Mouse (Mus musculus) urinary bladder, adult 2 months (tissue): ENCODE data around the gene Lamc3. TPM values are rescaled to one million over a fixed set of nuclear protein-coding genes. Genes with fewer than 3 reads are reported as not detected.
"Not testable (repeated sequence)": the region's sequence is repeated elsewhere in the genome, so short reads cannot be mapped to it uniquely, and the experiment has no call there.

Experiments
- DNase-seq: peaks from one replicate; pipeline ENCODE4 v3.0.0; 2022; ENCODE audit warnings: low spot score
- polyA plus RNA-seq: library from polyadenylated mRNA; depleted of rRNA; stranded (reverse); fragments of >200 nt; gene quantifications from 2 replicates; pipeline ENCODE4 v1.2.3, GENCODE M21; 2012

Gene Lamc3
- polyA plus RNA-seq, 1 experiment: 2.8 TPM

DNA sequence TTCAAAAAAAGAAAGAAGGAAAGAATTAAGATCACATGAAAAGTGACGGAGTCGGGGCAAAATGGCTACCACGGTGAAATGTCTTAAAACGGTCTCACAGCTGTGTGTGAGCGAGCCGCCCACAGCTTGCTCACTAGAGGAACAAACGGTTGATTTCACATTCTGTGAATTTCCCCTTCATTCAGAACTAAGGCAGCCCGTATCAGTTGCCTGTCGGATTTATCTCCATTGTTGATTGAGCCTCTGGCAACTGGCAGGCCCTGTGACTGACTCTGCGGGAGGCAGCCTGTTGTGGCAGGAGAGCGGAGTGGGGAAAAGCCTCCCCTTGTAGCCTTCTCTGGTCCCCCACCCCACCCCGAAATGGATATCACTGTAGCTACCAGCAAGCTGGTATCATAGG, 10.6 kb upstream of the Lamc3 start:
- DNase-seq: no peak

DNA sequence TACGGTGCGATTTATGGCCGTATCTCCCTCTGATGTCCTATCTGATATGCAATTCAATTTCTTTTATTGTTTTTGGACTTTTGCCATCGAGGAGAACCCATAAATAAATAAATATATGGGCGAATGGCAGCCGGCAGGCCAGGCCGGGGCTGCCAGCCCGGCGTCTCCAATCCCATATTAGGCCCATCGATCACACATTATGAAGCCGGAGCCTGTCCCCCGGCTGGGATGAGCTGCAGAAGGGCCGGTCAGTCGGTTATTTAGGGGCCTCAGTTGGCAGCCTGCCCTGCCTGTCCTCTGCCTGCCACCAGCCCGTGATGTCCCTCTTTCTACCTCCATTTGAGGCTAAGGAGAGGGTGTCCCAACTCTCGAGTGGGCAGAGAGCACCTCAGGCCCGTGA, 8.5 kb upstream of the Lamc3 start:
- no peak for DNase-seq

DNA sequence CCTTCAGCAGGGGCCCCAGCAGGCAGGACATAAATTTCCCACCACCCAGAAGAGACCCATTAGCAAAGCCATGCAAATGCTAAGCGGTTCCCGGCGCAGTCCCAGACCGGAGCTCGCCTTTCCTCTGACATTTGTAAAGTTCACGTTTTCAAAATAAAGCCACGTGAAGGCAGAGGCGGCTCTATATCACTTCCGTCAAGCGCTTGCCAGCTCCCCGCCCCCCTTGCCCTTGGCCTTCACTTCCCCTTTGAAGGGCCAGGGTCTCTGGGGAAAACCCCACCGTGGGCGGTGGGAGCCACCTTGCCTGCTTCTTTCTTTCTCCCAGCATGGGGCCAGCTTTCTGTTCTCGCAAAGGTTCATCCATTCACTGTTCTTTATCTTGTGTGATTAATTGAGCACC, 6.2 kb upstream of the Lamc3 start:
- no peak for DNase-seq

DNA sequence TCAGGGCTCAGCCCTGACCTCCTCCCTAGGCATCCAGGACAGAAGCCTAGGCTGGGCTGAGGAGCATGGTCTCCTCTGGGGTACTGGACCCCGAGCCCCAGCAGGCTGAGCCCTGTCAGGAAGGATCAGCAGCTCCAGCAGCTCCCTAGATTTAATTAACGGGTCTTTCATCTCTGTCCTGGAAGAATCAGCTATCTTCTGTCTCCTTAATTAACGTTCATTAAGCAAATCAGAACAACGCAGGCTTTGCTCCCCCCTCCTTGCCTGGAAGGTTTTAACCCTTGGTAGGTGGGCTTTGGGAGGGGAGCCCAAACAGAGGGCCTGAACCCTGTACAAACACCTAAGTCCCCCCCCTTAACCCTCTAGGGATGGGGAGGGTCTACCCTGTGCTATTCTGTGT, 4.0 kb upstream of the Lamc3 start:
- DNase-seq: no peak

DNA sequence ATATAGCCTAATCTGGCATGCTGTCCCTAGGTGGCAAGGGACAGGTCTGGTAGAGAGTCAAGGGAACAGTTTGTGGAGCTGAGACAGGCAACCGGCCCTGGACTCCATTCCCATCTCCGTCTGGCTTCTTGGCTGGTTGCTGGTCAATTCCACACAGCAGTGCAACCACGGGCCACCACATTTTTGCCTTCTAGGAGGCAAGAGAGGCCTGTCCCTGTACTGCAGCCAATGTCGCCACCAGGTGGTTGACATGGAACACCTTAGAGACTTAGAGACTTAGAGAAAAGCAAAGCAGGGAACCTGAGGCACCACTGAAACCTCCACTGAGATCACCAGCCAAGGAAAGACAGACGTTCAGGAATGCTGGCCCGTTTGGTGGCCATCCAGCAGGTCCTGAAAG, 2.3 kb upstream of the Lamc3 start:
- DNase-seq: no peak

DNA sequence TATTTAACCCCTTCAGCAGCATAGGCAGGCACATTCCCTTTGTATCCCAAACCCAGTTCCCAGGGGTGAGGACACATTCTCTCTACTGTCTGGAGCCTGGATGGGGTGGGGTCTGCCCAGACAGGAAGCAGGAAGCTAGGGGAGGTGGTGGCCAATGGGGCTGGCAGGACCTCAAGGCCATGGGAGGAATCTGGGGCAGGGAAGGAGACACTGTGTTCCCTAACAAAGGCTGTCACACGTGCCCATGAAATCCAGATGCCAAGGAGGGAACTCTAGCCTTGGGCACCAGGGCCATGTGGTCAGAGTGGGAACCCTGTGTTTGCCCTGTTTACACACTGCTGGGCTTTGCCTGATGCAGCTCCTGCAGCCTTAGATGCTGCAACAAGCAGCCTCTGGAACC, 1.8 kb downstream of the Lamc3 start:
- DNase-seq: no peak

DNA sequence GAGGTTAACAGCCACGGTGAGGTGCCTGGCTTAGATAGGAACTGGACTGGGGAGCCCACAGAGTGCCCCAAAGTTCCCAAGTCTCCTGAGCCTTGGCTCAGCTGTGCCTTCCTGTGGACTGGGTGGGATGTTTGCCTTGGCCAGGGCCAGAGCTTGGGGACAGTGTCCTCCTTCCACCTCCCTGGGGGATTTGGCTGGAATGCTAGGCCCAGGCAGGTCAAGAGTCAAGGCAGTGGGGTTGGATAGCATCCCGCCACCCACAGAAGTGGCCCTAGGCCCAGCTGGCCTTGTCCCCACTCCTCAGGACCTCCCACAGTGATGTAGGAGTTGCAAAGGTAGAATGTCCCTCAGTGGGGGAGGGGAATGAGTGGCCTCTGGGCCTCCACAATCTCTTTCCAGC, 4.1 kb downstream of the Lamc3 start:
- no peak for DNase-seq

DNA sequence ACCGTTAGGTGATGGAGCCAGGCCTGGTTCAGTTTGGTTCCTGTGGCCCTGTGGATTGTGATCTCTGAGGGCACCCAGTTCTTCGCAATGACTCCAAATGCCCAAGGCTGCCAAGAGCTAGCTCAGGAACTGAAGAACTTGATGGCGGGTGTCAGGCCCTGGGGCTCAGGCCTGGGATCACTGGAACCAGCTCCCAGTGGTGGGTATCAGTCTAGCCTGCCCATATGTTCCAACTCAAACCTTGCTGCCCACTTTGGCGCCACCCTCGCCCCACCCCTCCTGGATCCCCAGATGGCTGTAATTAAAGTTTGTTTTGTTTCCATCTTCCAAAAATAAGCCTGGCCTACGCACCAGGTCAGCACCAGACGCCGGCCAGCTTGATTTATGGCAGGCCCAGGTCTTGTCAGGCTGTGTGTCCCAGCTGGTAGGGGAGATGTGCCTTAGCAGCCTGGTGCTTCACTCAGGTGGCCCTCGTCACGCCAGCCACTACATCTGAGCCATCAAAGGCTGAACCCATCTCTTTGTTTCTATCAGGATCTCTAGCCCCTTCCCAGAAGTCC, 6.1 kb downstream of the Lamc3 start:
- DNase-seq: no peak

DNA sequence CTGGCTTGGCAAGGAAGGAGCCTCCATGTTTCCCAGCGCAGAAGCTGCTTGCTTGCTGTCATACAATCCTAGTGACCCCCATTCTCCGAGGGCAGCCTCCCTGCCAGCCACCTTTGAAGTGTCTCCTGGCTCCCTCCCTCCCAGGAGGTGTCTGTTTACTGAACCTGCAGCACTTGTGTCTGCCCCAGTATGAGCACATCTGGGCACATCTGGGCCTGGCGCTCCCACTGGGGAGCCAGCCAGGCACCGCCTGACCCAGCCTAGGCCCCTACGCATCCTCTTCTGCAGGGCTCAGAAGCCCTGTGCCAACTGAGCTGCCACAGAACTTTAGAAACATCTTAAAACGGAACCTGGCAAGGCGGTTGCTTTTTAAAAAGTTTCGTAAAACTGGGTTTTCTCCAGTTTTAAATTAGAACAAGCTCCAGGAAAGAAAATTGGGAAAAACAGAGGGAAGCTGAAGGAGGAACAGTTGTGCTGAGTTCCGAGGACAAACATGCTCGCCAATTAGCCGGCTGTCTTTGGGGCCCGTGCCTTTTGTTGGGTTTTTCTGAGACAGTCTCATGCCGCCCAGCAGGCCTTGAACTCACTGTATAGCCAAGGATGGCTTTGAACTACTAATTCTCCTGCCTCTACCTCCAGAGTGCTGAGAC, 7.3 kb downstream of the Lamc3 start:
- no peak for DNase-seq

DNA sequence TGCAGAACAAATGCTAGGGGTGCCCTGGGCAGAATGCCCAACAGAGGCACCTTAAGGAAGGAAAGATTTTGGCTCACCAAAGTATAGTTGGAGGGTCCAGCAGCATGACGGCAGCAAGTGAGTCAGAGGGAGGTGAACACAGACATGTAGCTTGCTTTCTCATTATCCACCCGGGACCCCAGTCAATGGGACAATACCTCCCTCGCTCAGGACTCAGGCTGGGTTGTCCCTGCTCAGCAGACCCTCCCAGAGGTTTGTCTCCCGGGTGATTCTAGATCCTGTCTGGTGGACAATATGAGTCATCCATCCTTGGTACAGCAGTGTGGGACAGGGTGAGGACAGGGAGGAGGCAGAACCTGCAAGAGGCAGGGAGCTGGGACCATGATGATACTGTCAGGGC, 13.8 kb downstream of the Lamc3 start:
- DNase-seq: no peak

DNA sequence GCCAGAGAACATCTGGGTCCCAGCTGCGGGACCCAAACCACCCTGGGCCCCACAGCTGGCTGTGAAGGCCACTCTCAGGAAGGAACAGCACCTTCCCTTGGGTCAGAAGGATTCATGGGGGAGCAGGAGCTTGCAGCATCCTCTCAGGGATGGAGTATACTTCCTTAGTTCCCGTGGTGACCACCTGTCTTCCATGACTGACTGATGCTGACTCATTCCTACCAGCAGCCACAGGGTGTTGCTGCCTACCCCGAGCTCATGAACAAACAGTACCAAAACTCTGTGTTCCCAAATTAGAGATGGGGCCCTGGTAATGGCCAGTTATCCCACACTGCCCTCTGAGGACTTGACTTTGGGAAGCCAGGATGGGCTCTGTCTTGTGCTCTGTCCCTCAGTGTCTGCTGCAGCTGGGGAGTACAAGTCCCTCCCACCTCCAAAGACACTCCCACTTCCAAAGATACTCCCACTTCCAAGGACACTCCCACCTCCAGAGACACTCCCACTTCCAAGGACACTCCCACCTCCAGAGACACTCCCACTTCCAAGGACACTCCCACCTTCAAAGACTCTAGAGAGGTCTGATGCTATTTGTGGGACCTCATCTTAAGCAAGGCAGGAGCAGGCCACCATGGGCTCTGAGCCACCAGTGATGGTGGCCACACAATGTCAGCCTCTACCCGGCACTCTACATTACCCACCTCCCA, 14.7 kb downstream of the Lamc3 start:
- DNase-seq: no peak

DNA sequence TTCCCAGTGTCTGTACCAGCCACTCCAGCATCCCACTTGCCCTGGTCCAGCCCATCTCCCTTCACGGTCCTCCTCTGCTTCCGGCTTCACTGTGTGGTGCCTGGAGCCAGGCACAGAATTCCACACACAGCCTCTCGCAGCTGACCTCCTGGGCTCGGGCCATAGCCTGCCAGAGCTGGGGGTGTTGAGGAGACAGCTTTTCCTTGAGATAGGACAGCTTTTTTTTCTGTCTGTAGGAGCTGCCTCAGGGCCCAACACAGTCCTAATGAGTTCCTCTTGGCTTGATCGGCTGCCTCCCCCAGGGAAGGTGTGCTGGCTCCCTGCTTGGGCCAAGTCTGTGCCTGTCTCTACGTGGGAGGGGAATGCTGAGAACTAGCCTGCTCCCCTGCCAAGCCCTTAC, 17.0 kb downstream of the Lamc3 start:
- DNase-seq: no peak

DNA sequence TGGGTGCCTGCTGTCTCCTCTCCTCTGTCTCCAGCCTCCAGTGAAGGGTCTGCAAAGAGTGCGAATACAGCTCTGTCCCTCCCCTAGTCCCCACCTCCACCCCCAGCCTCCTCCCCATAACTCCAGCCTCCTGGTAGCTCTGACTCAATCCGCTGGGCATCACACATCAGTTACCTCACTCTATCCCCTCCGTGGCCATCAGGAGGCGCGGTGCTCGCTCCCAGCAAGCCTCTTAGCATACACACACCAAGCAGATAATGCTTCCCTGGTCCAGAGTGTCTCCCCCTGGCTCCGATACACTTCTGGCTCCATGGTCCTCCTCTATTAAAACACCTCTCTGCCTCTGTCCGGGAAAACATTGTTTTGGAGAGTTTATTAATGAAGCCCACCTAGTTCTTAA, 17.5 kb downstream of the Lamc3 start:
- DNase-seq: no peak

DNA sequence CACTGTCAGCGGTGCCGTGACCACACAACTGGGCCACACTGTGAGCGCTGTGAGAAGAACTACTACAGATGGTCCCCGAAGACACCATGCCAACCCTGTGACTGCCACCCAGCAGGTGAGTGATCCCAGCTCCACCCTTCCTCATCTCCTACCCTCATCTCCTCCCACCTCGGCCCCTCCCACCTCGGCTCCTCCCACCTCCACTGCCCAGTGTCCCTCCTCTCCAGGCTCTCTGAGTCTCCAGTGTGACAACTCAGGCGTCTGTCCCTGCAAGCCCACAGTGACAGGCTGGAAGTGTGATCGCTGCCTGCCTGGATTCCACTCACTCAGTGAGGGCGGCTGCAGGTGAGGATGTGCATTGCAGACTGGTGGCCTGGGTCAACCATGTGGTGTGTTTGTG, 18.6 kb downstream of the Lamc3 start:
- no peak for DNase-seq

DNA sequence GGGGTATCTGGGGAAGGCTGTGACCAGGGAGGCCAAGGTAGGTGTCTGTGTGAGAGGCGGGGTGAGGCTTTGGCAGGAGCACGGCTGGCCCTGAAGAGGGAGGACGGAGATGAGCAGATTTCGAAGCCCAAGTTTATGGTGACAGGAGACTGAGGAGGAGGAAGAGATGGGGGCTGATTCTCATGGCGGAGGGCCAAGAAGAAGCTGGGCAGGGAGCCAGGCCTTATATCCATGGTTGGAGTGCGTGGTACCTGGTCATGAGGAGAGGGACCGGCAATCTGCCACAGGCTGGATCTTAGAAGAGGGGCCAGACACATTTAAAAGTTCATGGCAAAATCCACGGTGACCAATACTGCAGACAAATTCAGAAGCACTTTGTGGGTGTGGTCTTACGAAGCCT, 19.3 kb downstream of the Lamc3 start:
- no peak for DNase-seq

DNA sequence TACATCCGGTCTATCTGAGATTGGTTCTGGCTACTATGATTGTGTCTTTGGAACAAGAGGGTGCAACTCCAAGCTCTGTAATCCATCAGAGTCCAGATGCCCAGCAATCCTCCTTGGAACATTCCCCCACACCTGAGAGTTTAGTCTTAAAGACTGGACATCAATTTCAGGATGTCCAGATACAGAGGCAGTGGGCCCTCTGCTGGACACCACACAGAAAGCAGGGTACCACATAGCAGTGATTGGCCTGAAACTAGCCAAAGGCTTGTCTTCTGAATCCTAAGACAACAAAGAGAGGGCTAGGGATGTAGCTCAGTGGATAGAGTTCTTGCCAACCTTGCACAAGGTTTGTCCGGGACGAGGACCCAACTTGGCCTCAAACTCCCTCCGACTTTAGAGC, 25.5 kb downstream of the Lamc3 start:
- DNase-seq: no peak

DNA sequence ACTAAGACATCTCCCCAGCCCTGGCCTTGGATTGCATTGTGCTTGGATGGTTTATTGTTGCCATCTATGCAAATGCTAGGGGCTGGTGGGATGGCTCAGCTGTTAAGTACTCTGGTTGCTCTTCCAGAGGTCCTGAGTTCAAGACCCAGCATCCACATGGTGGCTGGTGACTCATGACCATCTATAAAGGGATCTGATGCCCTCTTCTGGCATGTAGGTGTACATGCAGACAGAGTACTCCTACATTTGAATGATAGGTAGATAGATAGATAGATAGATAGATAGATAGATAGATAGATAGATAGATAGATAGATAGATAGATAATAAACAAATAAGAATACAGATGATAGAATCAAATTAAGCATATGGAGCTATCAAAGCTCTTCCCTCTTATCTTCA, 27.1 kb downstream of the Lamc3 start:
- not testable (repeated sequence) for DNase-seq

DNA sequence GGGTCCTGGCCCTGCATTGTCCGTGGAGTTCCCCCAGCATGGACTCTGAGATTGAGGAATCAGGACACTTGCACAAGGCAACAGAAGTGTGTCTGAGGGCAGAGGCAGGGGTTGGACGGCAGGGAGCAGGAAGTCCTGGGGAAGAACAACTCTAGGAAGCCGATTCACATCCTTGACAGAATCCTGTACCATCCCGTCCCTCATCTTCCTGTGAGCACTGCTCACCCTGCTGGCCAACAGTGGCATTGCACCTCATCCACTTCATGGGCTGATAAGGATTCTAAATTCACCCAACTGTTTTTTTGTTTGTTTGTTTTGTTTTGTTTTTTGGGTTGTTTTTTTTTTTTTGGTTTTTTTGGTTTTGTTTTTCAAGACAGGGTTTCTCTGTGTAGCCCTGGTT, 28.0 kb downstream of the Lamc3 start:
- peak; percentile 36 for DNase-seq

DNA sequence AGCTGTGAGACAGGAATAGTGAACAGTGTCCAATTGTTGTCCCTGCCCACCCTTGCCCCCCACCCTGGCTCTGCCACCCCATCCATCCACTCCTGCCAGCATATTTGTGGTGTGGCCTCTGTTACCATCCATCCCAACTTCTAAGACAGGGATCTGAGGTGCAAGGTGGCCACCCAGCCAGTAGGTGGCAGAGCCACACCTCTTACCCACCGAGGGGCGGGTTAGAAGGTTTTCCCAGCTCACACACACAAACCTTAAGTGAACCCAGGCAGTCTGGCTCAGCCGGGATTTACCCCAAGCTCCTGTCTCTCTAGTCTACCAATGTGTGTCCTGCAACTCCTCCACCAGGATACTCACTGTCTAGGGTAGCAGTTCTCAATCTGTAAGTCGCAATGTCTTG, 30.5 kb downstream of the Lamc3 start:
- DNase-seq: no peak

DNA sequence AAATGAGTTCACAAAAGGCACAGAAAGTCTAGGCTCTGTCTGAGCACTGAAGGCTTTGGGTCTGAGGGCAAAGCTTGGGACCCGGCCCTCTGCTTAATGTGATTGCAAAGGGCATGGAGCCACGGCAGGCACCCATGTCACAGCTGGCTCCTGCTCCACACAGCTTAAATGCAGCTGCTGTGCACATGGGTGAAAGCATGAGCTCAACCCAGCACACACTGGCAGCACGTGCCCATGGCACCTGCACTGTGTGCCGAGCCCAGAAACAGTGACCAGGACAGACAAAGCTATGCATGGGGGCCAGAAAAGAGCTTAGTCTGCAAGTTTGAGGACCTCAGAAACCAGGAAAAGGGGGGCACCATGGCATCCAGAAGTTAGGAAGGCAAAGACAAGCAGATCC, 36.6 kb downstream of the Lamc3 start:
- DNase-seq: no peak

DNA sequence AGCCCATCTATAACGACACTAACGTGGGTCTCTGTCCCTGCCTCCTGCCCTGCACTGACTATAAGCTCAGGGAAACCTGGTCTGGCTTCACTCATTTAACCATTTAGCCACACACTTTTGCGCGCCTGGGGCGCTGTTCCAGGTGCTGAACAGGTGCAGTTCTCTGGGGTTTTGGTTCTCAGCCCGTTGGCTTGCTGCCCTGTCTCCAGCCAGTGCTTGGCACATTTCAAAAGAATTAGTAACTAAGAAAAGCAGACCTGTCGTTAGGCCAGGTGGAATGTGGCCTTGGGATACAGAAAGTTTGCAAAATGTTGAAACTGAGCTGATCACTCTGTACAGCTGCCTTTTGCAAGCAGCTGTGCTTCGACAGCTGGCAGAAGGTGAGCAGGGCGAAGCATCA, 37.7 kb downstream of the Lamc3 start:
- no peak for DNase-seq

DNA sequence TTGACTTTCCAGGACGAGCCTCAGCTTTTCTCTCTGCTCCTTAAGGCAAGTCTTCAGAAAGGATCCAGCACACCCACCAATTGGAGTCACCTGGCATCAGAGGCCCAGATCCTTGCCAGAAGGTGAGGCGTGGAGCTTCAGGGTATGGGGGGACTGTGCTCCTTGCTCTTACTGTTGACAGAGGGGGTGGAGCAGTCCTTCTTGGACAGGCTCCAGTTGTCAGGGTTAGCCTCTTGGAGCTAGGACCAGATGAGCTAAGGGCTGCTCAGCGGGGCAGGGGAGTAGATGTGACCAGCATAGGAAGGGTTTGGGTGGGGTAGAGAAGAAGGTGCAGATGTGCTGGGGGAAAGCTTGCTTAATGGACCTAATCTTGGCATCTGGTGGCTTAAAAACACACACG, 38.8 kb downstream of the Lamc3 start:
- DNase-seq: no peak

DNA sequence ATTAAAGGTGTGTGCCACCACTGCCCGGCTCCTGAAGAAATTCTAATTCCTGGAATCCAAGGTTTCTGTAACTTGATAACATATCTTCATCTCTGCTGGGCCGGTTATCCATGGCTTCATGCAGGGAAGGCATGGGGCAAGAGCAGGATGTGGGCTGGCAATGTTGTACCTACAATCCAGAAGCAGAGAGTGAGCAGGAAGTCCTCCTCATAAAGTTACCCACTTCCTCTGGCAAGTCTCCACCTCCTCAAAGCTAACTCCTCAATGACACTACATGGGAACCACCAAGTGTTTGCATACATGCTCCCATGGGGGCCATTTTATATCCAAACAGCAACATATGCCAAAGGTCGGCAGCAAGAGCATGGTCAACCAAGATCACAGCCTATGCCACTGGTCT, 42.6 kb downstream of the Lamc3 start:
- no peak for DNase-seq

DNA sequence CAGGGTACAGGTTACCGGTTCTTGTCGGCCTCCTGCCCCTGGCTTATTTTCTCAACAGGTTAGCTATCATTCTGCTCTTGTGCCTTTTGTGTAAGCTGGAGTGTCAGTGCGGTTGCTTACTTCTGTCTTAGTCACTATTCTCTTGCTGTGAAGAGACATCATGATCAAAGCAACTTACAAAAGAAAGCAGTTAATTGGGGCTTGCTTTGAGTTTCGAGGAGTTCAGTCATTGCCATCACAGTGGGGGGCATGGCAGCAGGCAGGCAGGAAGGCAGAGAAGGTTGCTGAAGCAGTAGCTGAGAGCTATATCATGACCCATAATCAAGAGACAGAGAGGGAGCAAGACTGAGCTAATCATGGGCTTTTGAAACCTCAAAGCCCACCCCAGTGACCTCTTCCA, 47.5 kb downstream of the Lamc3 start:
- DNase-seq: no peak
